Mouse (Mus musculus): ENCODE measurements around the gene Neurog3. TPM values are rescaled to one million over a fixed set of nuclear protein-coding genes. Genes with fewer than 3 reads are reported as not detected.

The Neurog3 gene
- total RNA-seq, 1 experiment from 2014 or later = not detected

- peak; percentile 55 for DNase-seq
These were observed 5.2 kb downstream of the Neurog3 start for GRCm38 (mm10) chr10:62138040-62138439.

GRCm38 (mm10) chr10:62143820-62144219 is 10.9 kb downstream of the Neurog3 start, which contains the start of gene Fam241b:
Fam241b (minus strand) TSS chr10:62143920.
- no peak for DNase-seq

- DNase-seq = no peak
These were observed 13.1 kb downstream of the Neurog3 start for GRCm38 (mm10) chr10:62145957-62146356.

GRCm38 (mm10) chr10:62147466-62148248 is 14.8 kb downstream of the Neurog3 start:
- no peak for DNase-seq

GRCm38 (mm10) chr10:62149929-62150328 is 17.0 kb downstream of the Neurog3 start:
- DNase-seq = no peak

- DNase-seq = peak; percentile 33
These were observed 29.5 kb downstream of the Neurog3 start for GRCm38 (mm10) chr10:62162410-62162809.

- DNase-seq = no peak
These were observed 40.1 kb downstream of the Neurog3 start for GRCm38 (mm10) chr10:62172841-62173553.

- no peak for DNase-seq
These were observed 41.1 kb downstream of the Neurog3 start for GRCm38 (mm10) chr10:62173941-62174448.

GRCm38 (mm10) chr10:62174533-62175313 is 41.8 kb downstream of the Neurog3 start:
- DNase-seq = no peak

- DNase-seq = no peak
These were observed 47.1 kb downstream of the Neurog3 start for GRCm38 (mm10) chr10:62179944-62180343.

GRCm38 (mm10) chr10:62181701-62182100 is 48.8 kb downstream of the Neurog3 start:
- DNase-seq = no peak

GRCm38 (mm10) chr10:62182471-62183014 is 49.7 kb downstream of the Neurog3 start:
- DNase-seq = no peak

GRCm38 (mm10) chr10:62183053-62183452 is 50.2 kb downstream of the Neurog3 start:
- peak; percentile 96 for DNase-seq

Other genes with a start within 250 kb of the Neurog3 start
- gene Col13a1, start 154.0 kb upstream of the Neurog3 start, total RNA-seq (2021) = 10.4 and 10.6 TPM in 2 replicates
- gene Fam241b, start 10.8 kb downstream of the Neurog3 start, total RNA-seq (2021) = 2.4 and 2.9 TPM in 2 replicates
- 17.2 and 22.9 TPM in 2 replicates for gene Tspan15, start 98.2 kb downstream of the Neurog3 start, total RNA-seq (2021)
- 10.1 and 15.3 TPM in 2 replicates for gene Tacr2, start 119.3 kb downstream of the Neurog3 start, total RNA-seq (2021)
- gene Hk1, start 246.8 kb downstream of the Neurog3 start, total RNA-seq (2021) = 26.0 and 31.1 TPM in 2 replicates

Data from adrenal gland, postnatal 14 days (tissue).